Mouse (Mus musculus): ENCODE results near the gene Ssr4. TPM values are rescaled to one million over a fixed set of nuclear protein-coding genes. Genes with fewer than 3 reads are reported as not detected.

Gene Ssr4
- total RNA-seq, 2 experiments from 2014 or later, result 47.6 to 115 TPM

DNA sequence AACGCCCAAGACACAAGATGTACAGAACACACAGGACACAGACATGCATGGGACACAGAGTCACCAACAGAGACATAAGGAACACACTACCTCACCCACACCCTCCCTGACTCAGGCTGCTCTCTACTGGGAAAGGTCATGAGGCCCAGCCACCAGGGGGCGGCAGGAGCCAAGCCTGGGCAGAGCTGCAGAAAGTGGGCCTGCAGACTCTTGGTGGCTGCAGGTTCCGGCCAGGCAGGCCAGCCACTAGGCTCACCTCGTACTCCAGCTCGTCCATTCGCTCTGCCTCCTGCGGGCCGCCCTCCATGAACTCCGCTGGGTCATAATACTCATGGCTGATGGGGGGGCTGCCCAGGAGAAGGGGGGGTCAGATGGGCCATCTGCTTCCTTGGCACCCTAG is 11.7 kb downstream of the Ssr4 start:
- ATAC-seq (replicated peaks; ENCODE audit: low FRiP score, poor library complexity, severe bottlenecking), result peak; percentile 65

DNA sequence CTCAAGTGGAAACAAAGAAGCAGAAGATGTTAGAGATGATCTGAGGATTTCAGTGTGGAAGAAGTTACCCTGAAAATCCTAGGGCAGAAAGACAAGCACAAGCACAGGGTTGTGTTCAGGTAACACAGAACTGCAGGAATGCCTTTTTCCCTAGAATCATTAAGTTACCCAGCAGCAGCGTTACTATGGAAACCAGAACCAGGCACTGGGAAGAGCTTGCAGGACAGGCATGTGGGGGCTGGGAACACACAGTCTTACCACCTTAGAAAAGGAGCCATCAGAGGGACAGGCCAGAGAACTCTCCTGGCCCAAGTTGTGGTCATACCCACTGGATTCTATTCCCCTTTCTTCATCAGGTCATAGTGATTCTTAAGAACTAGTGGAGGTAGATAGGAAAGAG is 19.0 kb downstream of the Ssr4 start:
- ATAC-seq (replicated peaks; ENCODE audit: low FRiP score, poor library complexity, severe bottlenecking), result no peak

DNA sequence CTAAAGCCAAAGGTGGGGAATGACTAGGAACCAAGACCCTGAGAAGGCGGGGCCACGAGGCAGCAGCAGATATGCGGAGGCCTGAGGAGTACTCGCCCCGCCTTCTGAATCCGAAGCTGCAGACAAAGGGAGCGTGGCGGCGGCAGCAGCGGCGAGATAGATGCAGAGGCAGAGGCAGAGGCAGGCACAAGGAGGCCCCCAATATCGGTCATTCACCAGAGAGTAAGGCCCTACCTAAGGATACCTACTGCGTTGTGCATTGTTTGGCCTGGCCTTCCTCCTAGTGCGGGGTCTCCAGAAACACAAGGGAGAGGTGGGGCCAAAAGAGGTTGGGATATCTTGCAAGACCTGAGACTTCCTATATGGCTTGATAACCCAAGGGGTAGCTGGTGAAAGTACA is 28.2 kb downstream of the Ssr4 start:
- no peak for ATAC-seq (replicated peaks; ENCODE audit: low FRiP score, poor library complexity, severe bottlenecking)

DNA sequence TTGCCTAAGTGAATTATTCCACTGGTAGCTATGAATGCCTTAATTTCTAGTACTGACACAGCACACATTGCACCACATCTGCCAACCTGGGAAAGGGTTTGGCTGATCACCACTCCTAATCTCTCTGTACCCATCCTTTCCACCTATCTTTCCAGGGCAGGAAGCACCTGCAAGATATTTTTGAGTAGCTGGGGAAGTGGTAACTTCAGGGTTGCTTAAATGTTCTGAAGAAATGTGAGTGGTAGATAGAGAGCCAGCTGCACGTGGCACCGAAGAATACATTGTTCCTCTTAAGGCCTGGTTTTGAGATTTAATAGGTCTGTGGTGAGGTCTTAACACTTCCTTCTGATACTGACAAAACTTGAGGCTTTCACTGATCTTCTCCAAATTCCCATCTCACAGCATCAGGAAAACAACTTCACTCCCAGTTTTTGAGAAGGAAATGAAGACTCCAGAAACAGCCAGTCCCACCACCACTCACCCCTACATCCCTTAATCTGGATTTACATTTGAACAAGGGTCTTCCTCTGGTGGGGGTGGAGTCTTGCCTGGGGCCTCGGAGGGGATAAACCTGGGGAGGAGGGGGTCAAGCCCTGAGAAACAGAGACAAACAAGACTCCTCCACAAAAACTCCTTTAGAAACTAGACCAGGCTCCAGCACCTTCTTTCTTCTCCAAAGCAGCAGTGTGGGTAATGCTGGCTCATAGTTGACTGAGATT is 29.9 kb downstream of the Ssr4 start:
- ATAC-seq (replicated peaks; ENCODE audit: low FRiP score, poor library complexity, severe bottlenecking), result no peak

DNA sequence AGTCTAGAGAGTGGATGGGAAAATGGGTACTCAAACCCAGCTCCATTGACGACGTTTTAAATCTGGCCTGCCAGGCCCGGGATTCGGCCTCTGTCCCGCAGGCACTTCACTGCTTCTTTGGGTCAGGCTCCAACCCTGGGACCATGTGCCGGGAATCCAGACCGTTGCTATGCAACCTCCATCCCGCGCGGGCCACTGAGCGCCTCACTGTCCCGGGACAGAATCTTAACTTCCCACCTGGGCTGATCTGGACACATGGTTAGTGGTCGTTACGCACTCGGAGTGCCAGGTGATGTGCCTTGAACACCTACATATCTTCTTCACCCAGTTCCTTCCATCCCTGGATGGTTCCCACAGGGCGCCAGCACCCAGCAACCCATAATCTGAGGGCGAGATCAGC is 36.9 kb downstream of the Ssr4 start:
- ATAC-seq (replicated peaks; ENCODE audit: low FRiP score, poor library complexity, severe bottlenecking), result no peak

DNA sequence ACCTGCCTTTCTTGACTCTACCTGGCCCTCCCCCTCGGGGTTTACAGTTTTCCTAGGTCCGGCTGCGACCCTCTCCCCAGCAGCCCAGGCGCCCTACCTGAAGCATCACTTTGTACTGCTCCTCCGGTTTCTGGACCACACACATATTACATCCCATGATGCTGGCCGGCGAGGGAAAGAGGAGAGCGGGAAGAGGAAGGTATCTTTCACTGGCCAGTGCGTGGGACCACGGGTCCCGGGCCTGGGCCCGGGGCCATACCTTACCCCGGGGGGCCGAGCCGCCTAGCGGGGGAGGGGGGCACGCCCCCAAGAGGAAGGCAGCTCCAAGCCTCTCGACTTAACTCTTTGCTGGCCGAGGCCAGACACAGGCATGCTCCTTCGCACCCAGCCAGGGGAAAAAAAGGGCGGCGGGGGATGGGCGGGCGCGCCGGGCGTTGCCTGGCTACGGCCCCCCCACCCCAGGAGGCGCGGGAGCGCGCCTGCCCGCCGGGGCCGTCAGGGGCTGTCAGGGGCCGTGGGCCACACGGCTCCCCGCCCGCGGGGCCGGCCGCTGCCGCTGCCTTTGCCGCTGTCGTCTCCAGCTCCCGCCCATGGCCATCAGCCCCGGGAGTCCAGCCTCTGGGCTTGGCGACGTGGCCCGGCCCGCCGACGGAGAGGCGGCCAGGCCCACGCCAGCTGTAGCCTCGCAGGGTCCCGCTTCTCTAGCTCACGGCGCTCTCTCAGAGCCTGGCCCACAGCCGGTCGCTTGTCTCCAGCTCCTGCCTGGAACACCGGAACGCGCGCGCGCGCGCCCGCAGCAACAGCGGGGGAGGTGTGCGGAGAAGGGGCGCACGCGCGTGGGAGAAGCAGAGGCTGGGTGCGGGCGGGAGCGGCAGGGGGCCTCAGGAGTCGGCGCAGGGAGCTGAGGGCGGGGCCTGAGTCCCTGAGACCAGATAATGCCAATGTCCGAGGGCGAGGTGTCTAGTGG is 37.6 kb downstream of the Ssr4 start, which contains the start of gene Pdzd4:
Gene Pdzd4, minus strand, starts transcription at position 785 of the 967 bp plus-strand sequence.
- ATAC-seq (replicated peaks; ENCODE audit: low FRiP score, poor library complexity, severe bottlenecking), result no peak

DNA sequence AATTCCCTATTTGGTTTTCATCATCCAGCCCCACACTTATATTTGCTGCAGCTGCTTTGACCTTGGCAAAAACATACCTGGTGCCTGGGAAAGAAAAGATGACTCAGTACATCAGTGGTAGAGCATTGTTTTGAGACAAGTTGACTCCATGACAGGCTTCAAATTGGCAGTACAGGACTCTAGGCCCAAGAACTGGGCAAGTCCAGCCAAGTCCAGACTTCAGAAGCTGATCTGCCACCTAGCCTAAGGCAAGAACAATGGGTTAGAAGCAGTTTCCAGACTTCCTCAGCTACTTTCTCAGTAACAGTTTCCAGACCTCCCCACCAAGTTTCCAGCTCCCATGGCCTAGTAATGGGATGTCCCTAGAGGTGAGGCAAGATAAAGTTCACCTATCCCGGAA is 48.9 kb downstream of the Ssr4 start:
- no peak for ATAC-seq (replicated peaks; ENCODE audit: low FRiP score, poor library complexity, severe bottlenecking)

DNA sequence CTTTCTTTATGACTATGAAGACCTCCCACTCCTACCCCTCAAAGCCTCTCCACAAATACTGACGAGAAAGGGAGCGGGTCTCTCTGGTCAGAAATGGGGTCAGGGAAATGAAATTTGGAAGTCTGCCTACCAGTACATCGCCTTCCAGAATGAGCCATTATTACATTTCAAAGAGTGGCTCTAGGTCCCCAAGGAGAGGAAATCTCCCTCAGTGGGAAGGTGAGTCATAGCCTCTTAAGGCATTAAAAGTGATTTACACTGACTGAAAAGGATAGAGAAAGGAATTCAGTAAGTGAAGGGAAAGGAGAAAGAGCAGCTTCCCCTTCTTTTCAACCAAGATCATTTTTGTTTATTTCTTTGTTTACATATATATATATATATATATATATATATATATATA is 49.9 kb downstream of the Ssr4 start:
- no peak for ATAC-seq (replicated peaks; ENCODE audit: low FRiP score, poor library complexity, severe bottlenecking)

Other genes with a start within 250 kb of the Ssr4 start
- gene Dusp9, start 147.6 kb upstream of the Ssr4 start, total RNA-seq (2015; ENCODE audit: low replicate concordance), result not detected in 2 replicates
- not detected in 2 replicates for gene Dusp9, start 147.6 kb upstream of the Ssr4 start, total RNA-seq (2017; ENCODE audit: low replicate concordance)
- gene Pnck, start 126.9 kb upstream of the Ssr4 start, total RNA-seq (2015; ENCODE audit: low replicate concordance), result not detected in 2 replicates
- not detected in 2 replicates for gene Pnck, start 126.9 kb upstream of the Ssr4 start, total RNA-seq (2017; ENCODE audit: low replicate concordance)
- 1.3 and 1.4 TPM in 2 replicates for gene Slc6a8, start 113.9 kb upstream of the Ssr4 start, total RNA-seq (2015; ENCODE audit: low replicate concordance)
- gene Slc6a8, start 113.9 kb upstream of the Ssr4 start, total RNA-seq (2017; ENCODE audit: low replicate concordance), result 0.51 TPM in 1 of 2 replicates, not detected in the other
- 110 and 144 TPM in 2 replicates for gene Bcap31, start 70.9 kb upstream of the Ssr4 start, total RNA-seq (2015; ENCODE audit: low replicate concordance)
- 56.3 and 68.2 TPM in 2 replicates for gene Bcap31, start 70.9 kb upstream of the Ssr4 start, total RNA-seq (2017; ENCODE audit: low replicate concordance)
- gene Abcd1, start 70.4 kb upstream of the Ssr4 start, total RNA-seq (2015; ENCODE audit: low replicate concordance), result 11.5 and 14.7 TPM in 2 replicates
- 1.7 and 3.8 TPM in 2 replicates for gene Abcd1, start 70.4 kb upstream of the Ssr4 start, total RNA-seq (2017; ENCODE audit: low replicate concordance)
- not detected in 2 replicates for gene Plxnb3, start 29.9 kb upstream of the Ssr4 start, total RNA-seq (2015; ENCODE audit: low replicate concordance)
- gene Plxnb3, start 29.9 kb upstream of the Ssr4 start, total RNA-seq (2017; ENCODE audit: low replicate concordance), result not detected in 2 replicates
- 6.7 TPM in 1 of 2 replicates, not detected in the other for gene Srpk3, start 12.6 kb upstream of the Ssr4 start, total RNA-seq (2015; ENCODE audit: low replicate concordance)
- gene Srpk3, start 12.6 kb upstream of the Ssr4 start, total RNA-seq (2017; ENCODE audit: low replicate concordance), result 1.9 and 2.6 TPM in 2 replicates
- 135 and 141 TPM in 2 replicates for gene Idh3g, start 131 bp upstream of the Ssr4 start, total RNA-seq (2015; ENCODE audit: low replicate concordance)
- 68.3 and 80.2 TPM in 2 replicates for gene Idh3g, start 131 bp upstream of the Ssr4 start, total RNA-seq (2017; ENCODE audit: low replicate concordance)
- gene Pdzd4, start 37.9 kb downstream of the Ssr4 start, total RNA-seq (2015; ENCODE audit: low replicate concordance), result not detected in 2 replicates
- gene Pdzd4, start 37.9 kb downstream of the Ssr4 start, total RNA-seq (2017; ENCODE audit: low replicate concordance), result not detected in 2 replicates
- gene Avpr2, start 105.1 kb downstream of the Ssr4 start, total RNA-seq (2015; ENCODE audit: low replicate concordance), result not detected in 2 replicates
- gene Avpr2, start 105.1 kb downstream of the Ssr4 start, total RNA-seq (2017; ENCODE audit: low replicate concordance), result not detected in 2 replicates
- 6.8 and 10.5 TPM in 2 replicates for gene L1cam, start 109.1 kb downstream of the Ssr4 start, total RNA-seq (2015; ENCODE audit: low replicate concordance)
- gene L1cam, start 109.1 kb downstream of the Ssr4 start, total RNA-seq (2017; ENCODE audit: low replicate concordance), result 0.23 and 1.3 TPM in 2 replicates
- 12.2 and 16.9 TPM in 2 replicates for gene Arhgap4, start 134.8 kb downstream of the Ssr4 start, total RNA-seq (2015; ENCODE audit: low replicate concordance)
- gene Arhgap4, start 134.8 kb downstream of the Ssr4 start, total RNA-seq (2017; ENCODE audit: low replicate concordance), result 14.5 and 21.0 TPM in 2 replicates
- gene Naa10, start 134.9 kb downstream of the Ssr4 start, total RNA-seq (2015; ENCODE audit: low replicate concordance), result 17.7 and 34.8 TPM in 2 replicates
- gene Naa10, start 134.9 kb downstream of the Ssr4 start, total RNA-seq (2017; ENCODE audit: low replicate concordance), result 14.7 and 25.9 TPM in 2 replicates
- 3.4 TPM in 1 of 2 replicates, not detected in the other for gene Renbp, start 143.8 kb downstream of the Ssr4 start, total RNA-seq (2015; ENCODE audit: low replicate concordance)
- gene Renbp, start 143.8 kb downstream of the Ssr4 start, total RNA-seq (2017; ENCODE audit: low replicate concordance), result 1.7 TPM in 1 of 2 replicates, not detected in the other
- 192 and 209 TPM in 2 replicates for gene Hcfc1, start 179.3 kb downstream of the Ssr4 start, total RNA-seq (2015; ENCODE audit: low replicate concordance)
- gene Hcfc1, start 179.3 kb downstream of the Ssr4 start, total RNA-seq (2017; ENCODE audit: low replicate concordance), result 123 and 145 TPM in 2 replicates
- 81.3 and 83.6 TPM in 2 replicates for gene Irak1, start 236.9 kb downstream of the Ssr4 start, total RNA-seq (2015; ENCODE audit: low replicate concordance)
- 58.8 and 59.3 TPM in 2 replicates for gene Irak1, start 236.9 kb downstream of the Ssr4 start, total RNA-seq (2017; ENCODE audit: low replicate concordance)

All from erythroid progenitor cell, adult 5-6 weeks (primary cell).